Mouse (Mus musculus) kidney, embryonic 14.5 days (tissue): ENCODE data around the gene Adap2. TPM values are rescaled to one million over a fixed set of nuclear protein-coding genes. Genes with fewer than 3 reads are reported as not detected.

Experiments used
- ATAC-seq: fragments of 200-750 bp; cut with Nextera tagmentation; 2 replicates; pipeline ENCODE4 v1.8.0; 2017; ENCODE audit warnings: moderate number of reproducible peaks, mild to moderate bottlenecking, moderate TSS enrichment, moderate library complexity; ENCODE audit not compliant: low FRiP score, low TSS enrichment
- H3K27ac ChIP-seq: fragments of 300-500 bp; sonication (generic); 2 replicates; pipeline ENCODE4 v1.5.1; 2014; ENCODE audit warnings: low read depth, mild to moderate bottlenecking, low read length, moderate library complexity, mixed read lengths
- H3K27me3 ChIP-seq: fragments of 300-500 bp; sonication (generic); 2 replicates; pipeline ENCODE4 v1.6.1; 2014; ENCODE audit warnings: mild to moderate bottlenecking, low read length; ENCODE audit not compliant: control insufficient read depth, insufficient read depth
- H3K36me3 ChIP-seq: fragments of 300-500 bp; sonication (generic); 2 replicates; pipeline ENCODE4 v1.6.1; 2014; ENCODE audit warnings: low read length, mixed read lengths; ENCODE audit not compliant: control insufficient read depth, insufficient read depth
- H3K4me1 ChIP-seq: fragments of 300-500 bp; sonication (generic); 2 replicates; pipeline ENCODE4 v1.6.1; 2014; ENCODE audit warnings: low read length, mixed read lengths; ENCODE audit not compliant: control insufficient read depth, insufficient read depth
- H3K4me2 ChIP-seq: fragments of 300-500 bp; sonication (generic); replicated peaks from 2 replicates; pipeline ENCODE4 v1.6.1; 2014; ENCODE audit warnings: low read depth, mild to moderate bottlenecking, low read length
- H3K4me3 ChIP-seq: fragments of 300-500 bp; sonication (generic); 2 replicates; pipeline ENCODE4 v1.5.1; 2014; ENCODE audit warnings: mild to moderate bottlenecking, low read length
- H3K9ac ChIP-seq: fragments of 300-500 bp; sonication (generic); 2 replicates; pipeline ENCODE4 v1.6.1; 2014; ENCODE audit warnings: low read depth, mild to moderate bottlenecking, low read length, moderate library complexity
- H3K9me3 ChIP-seq: fragments of 300-500 bp; sonication (generic); 2 replicates; pipeline ENCODE4 v1.6.1; 2016; ENCODE audit warnings: low read length; ENCODE audit not compliant: control insufficient read depth
- WGBS: fragments of 180-500 bp; shearing (Covaris S2); extraction: QIAGEN DNeasy Blood & Tissue Kit; methylation state at CpG from one replicate; pipeline ENCODE4 v1.1.7; 2014; 5-methylcytosine and 5-hydroxymethylcytosine counted together
- polyA plus RNA-seq: library from polyadenylated mRNA; unstranded; fragments of >200 nt; fragmentation: Nextera tagmentation; extraction: Ambion mirVana; gene quantifications from 2 replicates; pipeline ENCODE4 v1.2.1, GENCODE M21; 2014

The Adap2 gene
- polyA plus RNA-seq, result 1.3 and 2.1 TPM in 2 replicates

DNA sequence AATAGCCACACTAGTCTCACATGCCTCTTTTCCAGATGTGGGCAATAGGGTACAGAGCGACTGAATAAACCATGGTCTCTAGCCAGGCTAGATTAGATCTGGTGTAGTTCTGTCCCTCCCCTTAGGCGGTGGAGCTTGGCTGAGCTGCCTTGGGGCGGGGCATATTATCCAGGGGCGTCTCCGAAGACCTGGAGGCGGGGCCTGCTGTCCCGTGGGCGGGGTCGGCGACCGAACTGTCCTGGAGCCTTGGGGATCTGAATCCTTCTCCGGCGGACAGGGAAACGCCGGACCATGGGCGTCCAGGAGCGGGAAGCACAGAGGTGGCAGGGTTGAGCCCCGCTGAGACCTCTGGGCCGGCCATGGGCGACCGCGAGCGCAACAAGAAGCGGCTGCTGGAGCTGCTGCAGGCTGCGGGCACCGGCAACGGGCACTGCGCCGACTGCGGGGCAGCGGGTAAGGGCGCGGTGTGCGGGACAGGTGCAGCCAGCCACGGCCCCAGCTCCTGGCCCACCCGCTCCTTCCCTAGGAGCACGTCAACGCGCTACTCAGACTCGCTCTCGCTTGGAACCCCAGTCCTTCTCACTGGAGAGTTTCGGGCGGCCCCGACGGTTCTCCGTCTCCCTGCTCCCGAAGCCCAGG, at the start of gene Adap2:
Gene Adap2, plus strand, starts transcription at position 249 of the 639 bp plus-strand sequence.
- Histone ChIP-seq H3K27me3 (peaks cover 19% of the 10 kb centered on the region), H3K27ac (no peak within 1 kb of the TSS), H3K4me2 (peak within 1 kb of the TSS; percentile 81), H3K9ac (peak within 1 kb of the TSS; percentile 48), H3K4me1 (0 out of 2 replicates have a peak, but pooled peaks cover 3% of the 10 kb centered on the region), H3K9me3 (no peaks in the 10 kb centered on the region), H3K36me3 (no peaks in the 10 kb centered on the region), H3K4me3 (peak within 1 kb of the TSS; percentile 60)
- 2% methylated on average over 41 of the region's 47 CpGs for WGBS
- peak; percentile 89 for ATAC-seq

DNA sequence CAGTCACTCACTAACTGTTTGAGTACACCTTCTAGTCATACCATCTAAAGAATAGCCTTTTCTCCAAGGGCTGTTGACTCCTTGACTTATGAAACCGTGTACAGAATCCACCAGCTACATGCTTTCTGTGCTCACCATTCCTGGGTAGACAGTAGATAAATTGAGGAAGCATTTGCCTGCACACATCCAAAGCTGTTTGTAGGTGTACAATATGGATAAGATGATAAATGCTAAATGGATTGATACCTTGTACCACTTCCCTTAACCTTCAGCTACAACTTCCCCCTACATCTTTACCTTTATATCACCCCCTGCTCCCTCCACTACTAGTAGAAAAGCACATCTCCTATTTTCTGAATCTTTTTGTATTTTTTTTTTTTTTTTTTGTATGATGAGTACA, 49.5 kb upstream of the Adap2 start:
- ATAC-seq, result no peak

DNA sequence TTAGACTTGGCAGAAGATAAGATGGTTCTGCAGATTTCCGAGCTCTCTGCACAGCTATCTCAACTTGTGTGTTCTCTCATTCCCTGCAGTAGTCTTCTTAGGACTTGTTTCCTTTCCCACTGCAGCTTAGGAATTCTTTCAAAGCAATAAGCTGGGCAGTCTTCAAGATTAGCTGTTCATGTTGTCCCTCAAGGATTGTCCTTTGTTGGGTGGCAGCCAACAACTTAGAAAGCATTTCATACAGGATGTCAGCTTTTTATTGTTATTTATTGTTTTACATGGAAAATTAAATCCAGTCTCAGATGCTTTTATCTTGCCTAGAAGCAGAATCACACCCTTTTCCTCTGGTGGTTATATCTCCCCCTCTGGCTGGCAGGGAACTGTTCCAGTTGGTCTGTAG, 37.5 kb upstream of the Adap2 start:
- Histone ChIP-seq H3K27ac (no peak overlapping the region), H3K9me3 (no peaks in the 10 kb centered on the region), H3K27me3 (no peaks in the 10 kb centered on the region), H3K9ac (no peak overlapping the region), H3K36me3 (peaks cover 69% of the 10 kb centered on the region), H3K4me3 (no peak overlapping the region), H3K4me1 (no peaks in the 10 kb centered on the region), H3K4me2 (no peak overlapping the region)
- ATAC-seq, result no peak
- 83% methylated on average over 1 of the region's 1 CpGs for WGBS

More for the DNA sequence above, 49.5 kb upstream of the Adap2 start:
- Histone ChIP-seq H3K9me3 (no peaks in the 10 kb centered on the region), H3K4me2 (no peak overlapping the region), H3K4me1 (no peaks in the 10 kb centered on the region), H3K9ac (no peak overlapping the region), H3K27ac (no peak overlapping the region), H3K27me3 (no peaks in the 10 kb centered on the region), H3K36me3 (peaks cover 71% of the 10 kb centered on the region), H3K4me3 (no peak overlapping the region)
- 85% methylated on average over 1 of the region's 1 CpGs for WGBS

DNA sequence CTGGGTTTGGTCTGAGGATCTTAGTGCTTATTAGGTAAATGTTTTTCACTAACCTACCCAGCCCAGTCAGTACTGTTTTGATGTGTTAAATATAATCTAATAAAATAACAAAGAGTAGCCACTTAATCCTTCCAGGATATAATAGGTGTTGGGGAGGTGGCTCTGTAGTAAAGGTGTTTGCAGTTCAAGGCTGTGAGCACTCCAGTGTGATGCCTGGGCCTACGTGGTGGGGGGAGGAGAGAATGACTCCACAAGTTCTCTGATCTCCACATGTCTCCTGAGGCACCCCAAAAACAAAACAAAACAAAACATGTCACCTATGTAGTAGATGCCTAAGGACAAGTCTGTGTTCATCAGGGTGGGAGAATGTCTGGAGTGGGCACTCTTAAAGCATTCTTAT, 21.9 kb upstream of the Adap2 start:
- no peaks in the 10 kb centered on the region for H3K4me1 ChIP-seq
- no peak overlapping the region for H3K27ac ChIP-seq
- no peaks in the 10 kb centered on the region for H3K27me3 ChIP-seq
- H3K9ac ChIP-seq, result no peak overlapping the region
- peaks cover 59% of the 10 kb centered on the region for H3K36me3 ChIP-seq
- no peak overlapping the region for H3K4me2 ChIP-seq
- WGBS, result 63% methylated on average over 1 of the region's 1 CpGs
- H3K4me3 ChIP-seq, result no peak overlapping the region
- ATAC-seq, result no peak
- H3K9me3 ChIP-seq, result no peaks in the 10 kb centered on the region

DNA sequence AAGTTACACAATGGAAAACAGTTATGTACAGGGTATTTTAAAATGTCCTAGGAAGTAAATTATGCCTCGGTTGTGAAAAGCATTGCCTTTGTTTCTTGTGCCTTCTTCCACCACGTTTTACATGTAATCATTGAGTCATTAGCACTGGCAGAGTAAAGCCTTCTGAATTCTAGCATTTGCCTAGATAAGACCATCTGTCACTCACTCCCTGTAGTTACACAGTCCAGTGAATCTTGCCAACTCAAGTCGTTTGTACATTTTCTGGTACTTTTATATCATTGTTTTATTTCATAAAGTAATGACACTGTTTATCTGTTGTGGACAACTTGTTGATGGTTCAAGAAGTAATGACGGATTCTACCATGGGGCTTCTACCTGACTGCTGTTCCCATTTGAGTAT, 19.2 kb upstream of the Adap2 start:
- WGBS, result 76% methylated on average over 4 of the region's 4 CpGs
- Histone ChIP-seq H3K27ac (no peak overlapping the region), H3K9ac (no peak overlapping the region), H3K36me3 (peaks cover 67% of the 10 kb centered on the region), H3K9me3 (no peaks in the 10 kb centered on the region), H3K27me3 (no peaks in the 10 kb centered on the region), H3K4me3 (no peak overlapping the region), H3K4me1 (0 out of 2 replicates have a peak, but pooled peaks cover 2% of the 10 kb centered on the region), H3K4me2 (no peak overlapping the region)
- no peak for ATAC-seq

DNA sequence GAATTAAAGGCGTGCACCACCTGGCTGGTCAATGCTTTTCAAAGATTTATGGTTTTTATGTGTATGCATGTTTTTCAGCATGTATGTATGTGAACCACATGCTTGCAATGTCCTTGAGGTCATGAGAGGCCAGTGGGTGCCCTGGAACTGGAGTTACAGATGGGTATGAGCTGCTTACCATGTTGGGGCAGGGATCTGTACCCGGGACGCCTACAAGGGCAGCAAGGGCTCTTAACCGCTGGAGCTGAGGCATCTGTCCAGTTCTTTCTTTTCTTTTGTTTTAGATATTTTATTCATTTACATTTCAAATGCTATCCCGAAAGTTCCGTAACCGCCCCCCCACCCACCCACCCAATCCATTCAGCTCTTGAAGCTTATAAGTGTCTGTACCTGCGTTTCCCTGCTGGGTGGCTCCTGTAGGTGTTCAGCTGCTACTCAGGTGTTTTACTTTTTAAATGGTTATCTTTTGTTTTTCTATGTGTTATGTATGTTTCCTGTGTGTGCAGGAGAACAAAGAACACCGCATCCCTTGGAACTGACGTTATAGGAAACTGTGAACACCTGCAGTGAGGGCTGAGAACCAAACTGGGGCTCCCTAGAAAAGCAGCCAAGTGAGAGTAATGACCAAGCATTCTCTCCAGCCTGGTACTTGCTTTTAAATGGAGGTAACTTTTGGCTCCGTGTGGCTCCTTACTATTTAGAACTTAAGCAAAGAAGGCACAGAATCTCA, 17.8 kb upstream of the Adap2 start:
- no peak overlapping the region for H3K4me2 ChIP-seq
- no peak overlapping the region for H3K4me3 ChIP-seq
- 92% methylated on average over 11 of the region's 11 CpGs for WGBS
- peaks cover 2% of the 10 kb centered on the region; the same call in 1 of the 2 replicates for H3K4me1 ChIP-seq
- ATAC-seq, result no peak
- H3K27ac ChIP-seq, result no peak overlapping the region
- H3K9ac ChIP-seq, result no peak overlapping the region
- H3K9me3 ChIP-seq, result no peaks in the 10 kb centered on the region
- peaks cover 69% of the 10 kb centered on the region for H3K36me3 ChIP-seq
- H3K27me3 ChIP-seq, result no peaks in the 10 kb centered on the region

DNA sequence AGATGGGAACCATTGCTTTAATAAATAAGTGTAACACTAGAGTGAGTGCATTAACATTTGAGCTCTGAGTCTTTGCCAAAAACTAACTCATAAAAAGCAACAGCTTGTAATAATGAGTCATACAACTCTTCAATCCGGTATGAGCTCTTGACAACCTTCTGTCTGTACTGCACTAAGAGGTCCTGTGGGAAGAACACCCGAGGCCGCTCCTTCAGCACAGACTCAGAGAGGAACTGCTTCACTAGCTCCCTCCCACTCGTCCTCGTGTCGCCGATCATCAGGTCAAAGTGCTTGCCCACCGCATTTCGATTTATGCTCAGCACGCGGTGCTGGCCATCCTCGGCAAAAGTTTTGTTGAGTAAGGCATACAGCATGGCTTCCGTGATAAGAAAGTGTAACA, 17.1 kb upstream of the Adap2 start:
- Histone ChIP-seq H3K27me3 (no peaks in the 10 kb centered on the region), H3K4me1 (peaks cover 2% of the 10 kb centered on the region; the same call in 1 of the 2 replicates), H3K9ac (no peak overlapping the region), H3K4me2 (no peak overlapping the region), H3K27ac (no peak overlapping the region), H3K4me3 (no peak overlapping the region), H3K36me3 (peaks cover 65% of the 10 kb centered on the region), H3K9me3 (no peaks in the 10 kb centered on the region)
- no peak for ATAC-seq
- WGBS, result 86% methylated on average over 13 of the region's 13 CpGs

DNA sequence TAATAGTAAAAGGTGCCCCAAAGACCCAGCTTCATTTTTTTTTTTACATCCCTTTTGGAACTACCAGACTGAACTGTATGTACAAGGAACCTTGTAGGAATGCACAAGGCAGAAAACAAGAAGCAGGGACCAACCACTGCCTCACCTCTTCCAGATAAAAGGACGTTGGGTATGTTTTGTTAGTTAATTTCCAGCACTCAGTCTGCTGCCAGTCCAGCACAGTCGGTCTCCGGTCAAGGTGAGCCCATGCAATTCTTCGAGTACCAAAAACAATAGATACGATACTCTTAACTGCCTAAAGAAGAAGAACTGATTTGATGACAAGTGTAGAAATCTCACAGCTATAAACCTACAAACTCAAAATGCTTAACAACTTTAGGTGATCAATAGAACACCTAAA, 16.1 kb upstream of the Adap2 start:
- WGBS, result 94% methylated on average over 5 of the region's 5 CpGs
- Histone ChIP-seq H3K27ac (no peak overlapping the region), H3K4me2 (no peak overlapping the region), H3K36me3 (peaks cover 57% of the 10 kb centered on the region), H3K4me1 (peaks cover 3% of the 10 kb centered on the region; the same call in 1 of the 2 replicates), H3K9ac (no peak overlapping the region), H3K4me3 (no peak overlapping the region), H3K27me3 (no peaks in the 10 kb centered on the region), H3K9me3 (no peaks in the 10 kb centered on the region)
- no peak for ATAC-seq
